Mouse (Mus musculus) splenic B cell, adult 2 months (primary cell): ENCODE data around the gene Rapgef1.
"Not testable (repeated sequence)": the region's sequence is repeated elsewhere in the genome, so short reads cannot be mapped to it uniquely, and the experiment has no call there.

Experiments
- DNase-seq: peaks from one replicate; pipeline ENCODE4 v3.0.0-alpha.2; 2011; ENCODE audit warnings: low read depth, low spot score
- H3K27me3 ChIP-seq: 2 replicates; pipeline ENCODE4 v1.6.1; 2012; ENCODE audit warnings: mild to moderate bottlenecking, low read length, moderate library complexity, mixed read lengths; ENCODE audit not compliant: control insufficient read depth, poor library complexity, insufficient read depth, severe bottlenecking
- H3K36me3 ChIP-seq: 2 replicates; pipeline ENCODE4 v1.6.1; 2012; ENCODE audit warnings: mild to moderate bottlenecking, low read length, moderate library complexity, mixed read lengths; ENCODE audit not compliant: control insufficient read depth, poor library complexity, insufficient read depth, severe bottlenecking

Gene Rapgef1

GRCm38 (mm10) chr2:29631020-29631419, 11.5 kb downstream of the Rapgef1 start:
- DNase-seq = no peak
- Histone ChIP-seq H3K36me3 (no peaks in the 10 kb centered on the region), H3K27me3 (no peaks in the 10 kb centered on the region)

GRCm38 (mm10) chr2:29631564-29632167, 12.1 kb downstream of the Rapgef1 start:
- DNase-seq, H3K36me3 ChIP-seq, H3K27me3 ChIP-seq: not testable (repeated sequence)

GRCm38 (mm10) chr2:29632168-29632662, 12.7 kb downstream of the Rapgef1 start:
- DNase-seq = peak; percentile 81
- no peaks in the 10 kb centered on the region for H3K36me3 ChIP-seq
- H3K27me3 ChIP-seq = no peaks in the 10 kb centered on the region

GRCm38 (mm10) chr2:29633101-29633554, 13.6 kb downstream of the Rapgef1 start:
- no peaks in the 10 kb centered on the region for H3K36me3 ChIP-seq
- no peak for DNase-seq
- H3K27me3 ChIP-seq = no peaks in the 10 kb centered on the region

- Histone ChIP-seq H3K27me3 (no peaks in the 10 kb centered on the region), H3K36me3 (no peaks in the 10 kb centered on the region)
- DNase-seq = no peak
These were observed 14.3 kb downstream of the Rapgef1 start for GRCm38 (mm10) chr2:29633782-29634181.

- no peaks in the 10 kb centered on the region for H3K36me3 ChIP-seq
- H3K27me3 ChIP-seq = no peaks in the 10 kb centered on the region
- no peak for DNase-seq
These were observed 15.0 kb downstream of the Rapgef1 start for GRCm38 (mm10) chr2:29634541-29634940.

GRCm38 (mm10) chr2:29635966-29636507, 16.5 kb downstream of the Rapgef1 start:
- DNase-seq = no peak
- H3K36me3 ChIP-seq = no peaks in the 10 kb centered on the region

GRCm38 (mm10) chr2:29637528-29637927, 18.0 kb downstream of the Rapgef1 start:
- no peaks in the 10 kb centered on the region for H3K36me3 ChIP-seq
- DNase-seq = no peak
- no peaks in the 10 kb centered on the region for H3K27me3 ChIP-seq

More at GRCm38 (mm10) chr2:29635966-29636507, 16.5 kb downstream of the Rapgef1 start:
- no peaks in the 10 kb centered on the region for H3K27me3 ChIP-seq

- no peak for DNase-seq
- H3K36me3 ChIP-seq = no peaks in the 10 kb centered on the region
- H3K27me3 ChIP-seq = no peaks in the 10 kb centered on the region
These were observed 19.9 kb downstream of the Rapgef1 start for GRCm38 (mm10) chr2:29639377-29639776.

- peak; percentile 58 for DNase-seq
- Histone ChIP-seq H3K36me3 (no peaks in the 10 kb centered on the region; the same call in 1 of the 2 replicates), H3K27me3 (no peaks in the 10 kb centered on the region)
These were observed 20.6 kb downstream of the Rapgef1 start for GRCm38 (mm10) chr2:29639953-29640743.

GRCm38 (mm10) chr2:29641707-29642106, 22.2 kb downstream of the Rapgef1 start:
- DNase-seq = no peak
- H3K36me3 ChIP-seq = no peaks in the 10 kb centered on the region; the same call in 1 of the 2 replicates
- H3K27me3 ChIP-seq = no peaks in the 10 kb centered on the region

- H3K36me3 ChIP-seq = no peaks in the 10 kb centered on the region; the same call in 1 of the 2 replicates
- H3K27me3 ChIP-seq = no peaks in the 10 kb centered on the region
- DNase-seq = no peak
These were observed 23.9 kb downstream of the Rapgef1 start for GRCm38 (mm10) chr2:29643418-29643817.

- Histone ChIP-seq H3K36me3 (no peaks in the 10 kb centered on the region; the same call in 1 of the 2 replicates), H3K27me3 (no peaks in the 10 kb centered on the region)
- DNase-seq = no peak
These were observed 25.6 kb downstream of the Rapgef1 start for GRCm38 (mm10) chr2:29645071-29645628.

- no peaks in the 10 kb centered on the region for H3K27me3 ChIP-seq
- no peak for DNase-seq
- no peaks in the 10 kb centered on the region; the same call in 1 of the 2 replicates for H3K36me3 ChIP-seq
These were observed 27.1 kb downstream of the Rapgef1 start for GRCm38 (mm10) chr2:29646613-29647012.

GRCm38 (mm10) chr2:29647162-29647561, 27.6 kb downstream of the Rapgef1 start:
- no peaks in the 10 kb centered on the region for H3K27me3 ChIP-seq
- no peaks in the 10 kb centered on the region; the same call in 1 of the 2 replicates for H3K36me3 ChIP-seq
- no peak for DNase-seq
